1 mouse cellular context compared by ENCODE assay signal in the genomic region with DNA sequence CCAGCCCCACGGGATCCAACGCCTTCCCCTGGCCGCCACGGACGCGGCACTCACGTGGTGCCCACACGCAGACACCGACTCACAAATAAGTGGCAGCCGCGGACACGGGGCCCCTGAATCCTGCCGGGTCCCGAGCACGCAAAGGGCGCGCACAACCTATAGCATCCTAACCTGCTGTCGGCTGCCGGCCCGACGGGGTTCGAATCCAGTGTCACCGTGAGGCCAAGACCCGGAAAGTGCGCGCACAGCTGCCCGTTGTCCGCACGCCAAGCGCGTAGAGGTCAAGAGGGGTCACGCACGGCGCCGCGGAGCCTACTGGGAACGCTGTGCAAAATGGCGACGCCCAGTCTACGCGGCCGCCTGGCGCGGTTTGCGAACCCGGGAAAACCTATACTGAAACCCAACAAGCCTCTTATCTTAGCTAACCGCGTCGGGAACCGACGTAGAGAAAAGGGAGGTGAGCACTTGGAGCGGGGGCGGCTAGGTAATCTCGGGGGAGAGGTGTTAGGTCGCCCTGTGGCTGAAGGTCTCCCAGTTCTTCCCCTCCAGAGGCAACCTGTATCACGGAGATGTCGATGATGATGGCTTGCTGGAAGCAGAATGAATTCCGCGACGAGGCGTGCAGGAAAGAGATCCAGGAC.
A peak's percentile ranks its signal among the peaks of the same experiment; 100 is the strongest.
TF ChIP-seq lines count a peak whose summit lies in the region.

Chchd1 (plus strand) TSS at position 266 of the 641 bp plus-strand sequence.

TF ChIP-seq in MEL, 35 proteins besides CTCF, POLR2A, EP300 and RAD21 (continued from another document):
- TF ChIP-seq UBTF (IDR thresholded peaks at IDR 0.05; ENCODE audit: borderline replicate concordance, insufficient read depth, low read depth, low read length) (no peak), ETS1 (IDR thresholded peaks at IDR 0.05; ENCODE audit: low read depth, low read length) (peak; percentile 40; the same call in 1 of the 2 replicates), SMC3 (IDR thresholded peaks at IDR 0.05; ENCODE audit: low read depth, low read length) (no peak), MYC (IDR thresholded peaks at IDR 0.05; ENCODE audit: low read depth, low read length) (peak; percentile 87), MAZ (IDR thresholded peaks at IDR 0.05; ENCODE audit: low read depth, low read length) (0 out of 2 replicates have a peak, but pooled peaks have one; percentile 65), ELF1 (IDR thresholded peaks at IDR 0.05; ENCODE audit: low read depth, low read length) (peak; percentile 81), JUND (IDR thresholded peaks at IDR 0.05; ENCODE audit: low read depth, low read length) (no peak), POLR2AphosphoS5 (IDR thresholded peaks at IDR 0.05; ENCODE audit: borderline replicate concordance, low read depth, low read length) (no peak), GATA1 (IDR thresholded peaks at IDR 0.05; ENCODE audit: low read depth, low read length) (no peak), E2F4 (IDR thresholded peaks at IDR 0.05; ENCODE audit: borderline replicate concordance, low read depth, low read length) (peak; percentile 76; the same call in 1 of the 2 replicates), NELFE (IDR thresholded peaks at IDR 0.05; ENCODE audit: low read depth, low read length) (peak; percentile 91), HCFC1 (IDR thresholded peaks at IDR 0.05; ENCODE audit: low read depth, low read length) (peak; percentile 93), POLR2AphosphoS2 (IDR thresholded peaks at IDR 0.05; ENCODE audit: low read length) (peak; percentile 90), MYB (IDR thresholded peaks at IDR 0.05; ENCODE audit: low read depth, low read length) (0 out of 2 replicates have a peak, but pooled peaks have one; percentile 41), TAL1 (IDR thresholded peaks at IDR 0.05; ENCODE audit: low read length) (no peak), BHLHE40 (IDR thresholded peaks at IDR 0.05; ENCODE audit: borderline replicate concordance, low read depth, low read length) (no peak), ZKSCAN1 (IDR thresholded peaks at IDR 0.05; ENCODE audit: low read depth, low read length) (no peak)
